Mouse (Mus musculus): Measurements from ENCODE around the gene Ndufa4l2.
A peak's percentile ranks its signal among the peaks of the same experiment; 100 is the strongest.

Gene Ndufa4l2

GRCm38 (mm10) chr10:127509837-127510701, 4.7 kb upstream of the Ndufa4l2 start:
- DNase-seq (ENCODE audit: low read depth, low spot score) = no peak

GRCm38 (mm10) chr10:127510895-127511617, 3.7 kb upstream of the Ndufa4l2 start:
- DNase-seq (ENCODE audit: low read depth, low spot score) = no peak

- peak; percentile 62 for DNase-seq (ENCODE audit: low read depth, low spot score)
Measured at GRCm38 (mm10) chr10:127511634-127512306, 3.0 kb upstream of the Ndufa4l2 start.

- no peak for DNase-seq (ENCODE audit: low read depth, low spot score)
Measured at GRCm38 (mm10) chr10:127512307-127512666, 2.5 kb upstream of the Ndufa4l2 start.

GRCm38 (mm10) chr10:127512813-127513212, 2.0 kb upstream of the Ndufa4l2 start:
- DNase-seq (ENCODE audit: low read depth, low spot score) = peak; percentile 92

- peak; percentile 55 for DNase-seq (ENCODE audit: low read depth, low spot score)
Measured at GRCm38 (mm10) chr10:127513501-127514091, 1.2 kb upstream of the Ndufa4l2 start.

- no peak for DNase-seq (ENCODE audit: low read depth, low spot score)
Measured at GRCm38 (mm10) chr10:127514111-127514698, 562 bp upstream of the Ndufa4l2 start.

GRCm38 (mm10) chr10:127515271-127515982, 660 bp downstream of the Ndufa4l2 start:
- no peak for DNase-seq (ENCODE audit: low read depth, low spot score)

- DNase-seq (ENCODE audit: low read depth, low spot score) = no peak
Measured at GRCm38 (mm10) chr10:127515983-127516459, 1.3 kb downstream of the Ndufa4l2 start.

- DNase-seq (ENCODE audit: low read depth, low spot score) = peak; percentile 77
Measured at GRCm38 (mm10) chr10:127516576-127517260, 2.0 kb downstream of the Ndufa4l2 start.

- no peak for DNase-seq (ENCODE audit: low read depth, low spot score)
Measured at GRCm38 (mm10) chr10:127517941-127518340, 3.2 kb downstream of the Ndufa4l2 start.

GRCm38 (mm10) chr10:127519041-127519701, 4.4 kb downstream of the Ndufa4l2 start:
- DNase-seq (ENCODE audit: low read depth, low spot score) = no peak

- DNase-seq (ENCODE audit: low read depth, low spot score) = no peak
Measured at GRCm38 (mm10) chr10:127519903-127520713, 5.3 kb downstream of the Ndufa4l2 start.

GRCm38 (mm10) chr10:127520714-127521357, 6.1 kb downstream of the Ndufa4l2 start:
- no peak for DNase-seq (ENCODE audit: low read depth, low spot score)

GRCm38 (mm10) chr10:127521611-127522080, 6.9 kb downstream of the Ndufa4l2 start:
- DNase-seq (ENCODE audit: low read depth, low spot score) = no peak

- peak; percentile 96 for DNase-seq (ENCODE audit: low read depth, low spot score)
Measured at GRCm38 (mm10) chr10:127522088-127522581, 7.4 kb downstream of the Ndufa4l2 start, which contains the start of gene Shmt2. Shmt2 (minus strand) TSS chr10:127522444.

GRCm38 (mm10) chr10:127524646-127525255, 10.0 kb downstream of the Ndufa4l2 start:
- DNase-seq (ENCODE audit: low read depth, low spot score) = no peak

All from ES-CJ7 (cell line).